Mouse (Mus musculus) macrophage (primary cell): ENCODE data around the gene Ckmt2. TPM values are rescaled to one million over a fixed set of nuclear protein-coding genes. Genes with fewer than 3 reads are reported as not detected.

ENCODE experiments used
- H3K27ac ChIP-seq: fragments of 350-480 bp; formaldehyde crosslinking; 2 replicates; pipeline ENCODE4 v1.9.0; 2021
- H3K36me3 ChIP-seq: fragments of 350-480 bp; formaldehyde crosslinking; 2 replicates; pipeline ENCODE4 v1.9.0; 2021; ENCODE audit errors: inconsistent target
- H3K4me3 ChIP-seq: fragments of 350-480 bp; formaldehyde crosslinking; 2 replicates; pipeline ENCODE4 v1.9.0; 2021; ENCODE audit errors: inconsistent target
- H3K79me2 ChIP-seq: fragments of 350-480 bp; formaldehyde crosslinking; 2 replicates; pipeline ENCODE4 v1.9.0; 2021; ENCODE audit errors: inconsistent target
- WGBS: methylation state at CpG from one replicate; pipeline ENCODE4 v1.1.7; 2026; ENCODE audit warnings: inconsistent platforms; ENCODE audit not compliant: missing documents; 5-methylcytosine and 5-hydroxymethylcytosine counted together
- polyA plus RNA-seq: library from polyadenylated mRNA; stranded (reverse); fragments of 250-400 nt; gene quantifications from 3 replicates; pipeline ENCODE4 v1.2.4, GENCODE M21; 2018; ENCODE audit warnings: inconsistent platforms
- total RNA-seq, 78 experiments: library from RNA; depleted of rRNA; stranded (reverse); fragments of 250-400 nt; gene quantifications; 1 replicate in 9 of 78; 2 replicates in 24 of 78; 3 replicates in 43 of 78; 4 replicates in 2 of 78; pipeline ENCODE4 v1.2.4; 2018; ENCODE audit warnings: inconsistent platforms in 56 of 78

Gene Ckmt2
- total RNA-seq (2018; cell fraction: chromatin; rRNA removed): not detected
- not detected for total RNA-seq (2018; cell fraction: cytosol; rRNA removed)
- total RNA-seq (2018; cell fraction: nucleus; rRNA removed): not detected
- not detected in 3 replicates for polyA plus RNA-seq

- 86% methylated on average over 5 of the region's 5 CpGs for WGBS
- H3K79me2 ChIP-seq: no peaks in the 10 kb centered on the region
- H3K36me3 ChIP-seq: no peaks in the 10 kb centered on the region
Measured at GRCm38 (mm10) chr13:91876741-91877349, at the start of gene Ckmt2. Ckmt2 (minus strand) TSS chr13:91876885.

GRCm38 (mm10) chr13:91921010-91921409 is 44.3 kb upstream of the Ckmt2 start:
- 54% methylated on average over 3 of the region's 3 CpGs for WGBS
- no peak overlapping the region for H3K27ac ChIP-seq
- H3K36me3 ChIP-seq: no peaks in the 10 kb centered on the region
- H3K4me3 ChIP-seq: no peak overlapping the region
- H3K79me2 ChIP-seq: no peaks in the 10 kb centered on the region

More at GRCm38 (mm10) chr13:91876741-91877349, at the start of gene Ckmt2:
- Histone ChIP-seq H3K27ac (no peak within 1 kb of the TSS), H3K4me3 (no peak within 1 kb of the TSS)

GRCm38 (mm10) chr13:91918764-91919163 is 42.1 kb upstream of the Ckmt2 start:
- Histone ChIP-seq H3K4me3 (no peak overlapping the region), H3K79me2 (no peaks in the 10 kb centered on the region), H3K36me3 (no peaks in the 10 kb centered on the region), H3K27ac (no peak overlapping the region)
- WGBS: 92% methylated on average over 5 of the region's 5 CpGs

GRCm38 (mm10) chr13:91917835-91918234 is 41.1 kb upstream of the Ckmt2 start:
- H3K27ac ChIP-seq: no peak overlapping the region
- no peaks in the 10 kb centered on the region for H3K36me3 ChIP-seq
- no peaks in the 10 kb centered on the region for H3K79me2 ChIP-seq
- H3K4me3 ChIP-seq: no peak overlapping the region
- WGBS: 78% methylated on average over 2 of the region's 2 CpGs

- Histone ChIP-seq H3K36me3 (no peaks in the 10 kb centered on the region), H3K79me2 (no peaks in the 10 kb centered on the region), H3K4me3 (no peak overlapping the region), H3K27ac (no peak overlapping the region)
- 97% methylated on average over 4 of the region's 5 CpGs for WGBS
Measured at GRCm38 (mm10) chr13:91916308-91916707, 39.6 kb upstream of the Ckmt2 start.

- Histone ChIP-seq H3K79me2 (no peaks in the 10 kb centered on the region), H3K27ac (no peak overlapping the region), H3K36me3 (no peaks in the 10 kb centered on the region), H3K4me3 (no peak overlapping the region)
- 61% methylated on average over 6 of the region's 6 CpGs for WGBS
Measured at GRCm38 (mm10) chr13:91915582-91916239, 39.0 kb upstream of the Ckmt2 start.

GRCm38 (mm10) chr13:91915192-91915581 is 38.5 kb upstream of the Ckmt2 start:
- Histone ChIP-seq H3K4me3 (no peak overlapping the region), H3K27ac (no peak overlapping the region), H3K36me3 (no peaks in the 10 kb centered on the region), H3K79me2 (no peaks in the 10 kb centered on the region)
- WGBS: 7% methylated on average over 4 of the region's 4 CpGs

GRCm38 (mm10) chr13:91911652-91912051 is 35.0 kb upstream of the Ckmt2 start:
- no peak overlapping the region for H3K4me3 ChIP-seq
- H3K36me3 ChIP-seq: no peaks in the 10 kb centered on the region
- no peak overlapping the region for H3K27ac ChIP-seq
- no peaks in the 10 kb centered on the region for H3K79me2 ChIP-seq

- H3K79me2 ChIP-seq: no peaks in the 10 kb centered on the region
- no peak overlapping the region for H3K4me3 ChIP-seq
- no peaks in the 10 kb centered on the region for H3K36me3 ChIP-seq
- H3K27ac ChIP-seq: no peak overlapping the region
Measured at GRCm38 (mm10) chr13:91911211-91911610, 34.5 kb upstream of the Ckmt2 start.

GRCm38 (mm10) chr13:91908202-91908980 is 31.7 kb upstream of the Ckmt2 start:
- 38% methylated on average over 10 of the region's 10 CpGs for WGBS
- Histone ChIP-seq H3K79me2 (no peaks in the 10 kb centered on the region), H3K27ac (no peak overlapping the region), H3K4me3 (no peak overlapping the region), H3K36me3 (no peaks in the 10 kb centered on the region)

GRCm38 (mm10) chr13:91906338-91906737 is 29.7 kb upstream of the Ckmt2 start:
- H3K27ac ChIP-seq: no peak overlapping the region
- H3K36me3 ChIP-seq: no peaks in the 10 kb centered on the region
- no peak overlapping the region for H3K4me3 ChIP-seq
- WGBS: 90% methylated on average over 3 of the region's 3 CpGs
- no peaks in the 10 kb centered on the region for H3K79me2 ChIP-seq

GRCm38 (mm10) chr13:91896476-91896875 is 19.8 kb upstream of the Ckmt2 start:
- 45% methylated on average over 1 of the region's 1 CpGs for WGBS
- Histone ChIP-seq H3K4me3 (no peak overlapping the region), H3K27ac (no peak overlapping the region), H3K36me3 (no peaks in the 10 kb centered on the region), H3K79me2 (no peaks in the 10 kb centered on the region)

- 69% methylated on average over 6 of the region's 6 CpGs for WGBS
- no peaks in the 10 kb centered on the region for H3K36me3 ChIP-seq
- H3K4me3 ChIP-seq: no peak overlapping the region
- no peaks in the 10 kb centered on the region for H3K79me2 ChIP-seq
- no peak overlapping the region for H3K27ac ChIP-seq
Measured at GRCm38 (mm10) chr13:91893132-91893531, 16.4 kb upstream of the Ckmt2 start.

- no peak overlapping the region for H3K27ac ChIP-seq
- H3K4me3 ChIP-seq: no peak overlapping the region
- H3K79me2 ChIP-seq: no peaks in the 10 kb centered on the region
- WGBS: 91% methylated on average over 6 of the region's 6 CpGs
- H3K36me3 ChIP-seq: no peaks in the 10 kb centered on the region
Measured at GRCm38 (mm10) chr13:91890031-91890619, 13.4 kb upstream of the Ckmt2 start.
